Mouse (Mus musculus) embryonic stem cell, embryonic (primary cell): Measurements from ENCODE around the gene Banp.

ENCODE experiments used
- CTCF ChIA-PET, 4 experiments: fragments of 300-600 bp in 2 of 4; fragments of 350-600 bp in 2 of 4; sonication (Branson Sonifier 250); formaldehyde crosslinking; loops; one replicate each; lab custom pipeline; 2022; ENCODE audit warnings: inconsistent platforms in 2 of 4; lab: Charles Lee
- POLR2A ChIA-PET, 4 experiments: fragments of 300-600 bp in 2 of 4; fragments of 350-600 bp in 2 of 4; sonication (Branson Sonifier 250); formaldehyde crosslinking; loops; one replicate each; lab custom pipeline; 2022; ENCODE audit warnings: antibody characterized with exemption in 4 of 4, inconsistent platforms in 1 of 4; lab: Charles Lee

The Banp gene

DNA sequence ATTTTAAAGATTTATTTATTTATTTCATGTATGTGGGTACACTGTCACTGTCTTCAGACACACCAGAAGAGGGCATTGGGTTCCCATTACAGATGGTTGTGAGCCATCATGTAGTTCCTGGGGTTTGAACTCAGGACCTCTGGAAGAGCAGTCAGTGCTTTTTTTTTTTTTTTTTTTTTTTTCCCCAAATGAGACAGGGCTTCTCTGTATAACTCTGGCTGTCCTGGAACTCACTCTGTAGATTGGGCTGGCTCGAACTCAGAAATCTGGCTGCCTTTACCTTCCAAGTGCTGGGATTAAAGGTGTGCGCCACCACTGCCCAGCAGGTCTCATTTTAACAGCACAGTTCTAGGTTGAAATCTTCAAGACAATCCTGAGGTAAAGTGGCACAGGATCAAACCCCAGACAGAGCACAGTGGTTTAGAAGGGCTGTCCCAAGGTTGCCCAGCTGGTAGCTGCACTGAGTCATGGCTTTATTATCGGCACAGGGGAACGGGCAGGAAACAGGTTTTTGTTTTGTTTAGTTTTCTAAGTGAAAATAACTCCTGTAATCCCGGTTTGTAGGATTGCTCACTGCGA, at the start of gene Banp:
Gene Banp, plus strand, starts transcription at position 529 of the 579 bp plus-strand sequence.
- ChIA-PET CTCF (interaction anchor here in 2 of 4 experiments (0.6 to 2.8 kb wide), 5 partner anchors 14 to 369 kb away, joined by 3 to 20 read pairs (median 6); no protein-coding TSS in a partner anchor), POLR2A (interaction anchor here (0.6 to 9.6 kb wide), 28 partner anchors 9 to 615 kb away, joined by 3 to 154 read pairs (median 9); partner anchors contain the start of genes Slc7a5 (in 2 of the 4) and Zcchc14 (in 1 of the 4))

DNA sequence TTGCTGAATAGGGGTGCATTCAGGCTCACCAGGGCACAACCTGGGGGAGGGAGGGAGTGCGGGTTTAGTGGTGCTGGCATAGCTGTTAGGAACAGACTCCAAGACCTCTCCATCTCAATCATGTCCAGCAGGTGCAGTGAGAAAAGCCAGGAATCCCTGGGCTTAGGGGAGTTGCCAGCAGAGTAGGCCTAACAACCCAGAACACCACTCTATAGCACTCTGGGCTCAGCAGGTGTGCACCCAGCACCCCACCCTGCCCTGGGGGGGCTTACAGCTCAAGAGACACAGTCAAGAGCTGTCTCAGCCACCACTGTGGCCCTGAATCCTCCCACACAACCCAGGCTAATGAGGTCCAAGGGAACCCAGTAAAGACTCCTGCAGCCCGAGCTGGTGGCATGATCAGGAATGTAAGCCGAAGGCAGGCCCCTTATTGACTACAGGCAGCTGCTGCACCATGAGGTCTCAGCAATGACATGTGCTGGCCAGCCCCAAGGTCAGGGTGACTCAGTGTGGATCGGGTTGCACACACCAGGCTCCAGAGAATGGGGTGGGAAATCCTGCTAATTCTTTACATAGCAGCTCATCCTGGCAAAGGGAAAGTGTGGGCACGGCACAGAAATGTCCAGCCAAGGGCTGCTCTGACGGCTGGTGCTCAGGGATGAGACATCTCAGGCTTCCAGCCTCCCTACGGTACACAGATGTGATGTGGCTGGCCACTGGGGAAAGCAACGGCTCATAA, 47.9 kb upstream of the Banp start:
- ChIA-PET CTCF (interaction anchor here in 3 of 4 experiments (0.6 to 3.4 kb wide), 10 partner anchors 9 to 1236 kb away, joined by 3 to 16 read pairs (median 5); no protein-coding TSS in a partner anchor), POLR2A (interaction anchor here in 3 of 4 experiments (1.0 to 79.2 kb wide), 12 partner anchors 2 to 72 kb away, joined by 3 to 3941 read pairs (median 6); partner anchors contain the start of genes Slc7a5 (in 2 of the 3) and Banp (in 1 of the 3))

DNA sequence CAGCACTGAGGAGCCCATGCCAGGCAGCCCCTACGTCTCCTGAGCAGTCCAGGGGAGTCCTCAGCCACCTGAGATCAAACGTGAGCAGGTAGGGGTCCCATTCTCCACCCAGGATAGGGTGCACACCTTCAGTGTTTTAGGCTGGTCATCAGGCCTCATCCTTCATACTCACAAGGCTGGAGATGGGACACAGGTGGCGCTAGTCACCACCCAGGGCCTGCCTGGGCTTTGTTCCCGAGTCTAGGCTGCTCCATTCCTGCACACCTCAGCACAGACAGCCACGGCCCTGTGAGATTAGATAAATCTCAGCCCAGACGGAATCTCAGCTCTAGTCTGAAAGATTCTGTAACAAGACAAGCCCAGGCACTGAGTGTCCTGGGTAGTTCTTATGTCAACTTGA, 45.6 kb upstream of the Banp start:
- ChIA-PET POLR2A (interaction anchor here (0.6 to 79.2 kb wide), 17 partner anchors 0 to 86 kb away, joined by 3 to 3941 read pairs (median 5); partner anchors contain the start of genes Slc7a5 (in 2 of the 4), Car5a (in 1 of the 4) and Klhdc4 (in 1 of the 4)), CTCF (interaction anchor here in 3 of 4 experiments (0.5 to 3.4 kb wide), 11 partner anchors 22 to 174 kb away, joined by 3 to 16 read pairs (median 4); no protein-coding TSS in a partner anchor)

DNA sequence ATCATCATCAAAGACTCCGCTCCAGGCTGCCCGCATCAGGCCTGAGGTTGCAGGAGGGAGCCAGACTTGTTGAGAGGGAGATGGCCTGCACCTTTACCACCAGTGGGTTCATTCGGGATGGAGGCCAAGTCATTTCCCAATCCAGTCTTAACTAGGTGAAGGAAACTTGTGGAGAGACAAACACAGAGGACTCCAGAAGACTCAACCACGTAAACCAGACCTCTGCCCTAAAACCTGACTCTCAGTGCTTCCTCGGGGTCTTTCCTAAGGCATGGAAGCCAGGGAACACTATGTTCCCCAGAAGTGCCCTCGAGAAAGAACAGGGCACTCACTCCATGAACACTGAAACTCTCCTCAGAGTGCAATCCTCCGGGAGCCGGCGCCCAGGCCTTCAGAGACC, 44.6 kb upstream of the Banp start:
- POLR2A ChIA-PET = interaction anchor here (0.7 to 79.2 kb wide), 11 partner anchors 8 to 112 kb away, joined by 3 to 3941 read pairs (median 28); partner anchors contain the start of genes Car5a (in 1 of the 4) and Slc7a5 (in 1 of the 4)
- CTCF ChIA-PET = interaction anchor here in 2 of 4 experiments (0.6 to 2.9 kb wide), 3 partner anchors 21 to 54 kb away, joined by 3 to 16 read pairs (median 12); no protein-coding TSS in a partner anchor

DNA sequence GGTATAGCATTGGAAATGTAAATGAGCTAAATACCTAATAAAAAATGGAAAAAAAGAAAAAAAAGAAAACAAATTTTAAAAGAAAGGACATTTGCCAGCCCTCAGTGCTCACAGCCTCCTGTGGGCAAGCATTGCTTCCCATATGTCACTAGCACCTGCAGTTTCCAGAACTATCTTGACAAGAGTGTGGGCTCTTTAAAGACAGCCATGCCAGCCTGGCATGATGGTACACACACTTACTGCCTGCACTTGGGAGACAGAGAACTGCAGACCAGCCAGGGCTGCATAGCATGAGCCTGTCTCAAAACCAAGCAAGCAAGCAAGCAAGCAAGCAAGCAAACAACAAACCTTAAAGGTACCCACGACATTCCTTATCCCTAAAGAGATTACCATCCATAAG, 44.1 kb upstream of the Banp start:
- POLR2A ChIA-PET = interaction anchor here in 3 of 4 experiments (0.7 to 79.2 kb wide), 10 partner anchors 9 to 113 kb away, joined by 3 to 3941 read pairs (median 44); partner anchors contain the start of genes Car5a (in 1 of the 3) and Slc7a5 (in 1 of the 3)
- CTCF ChIA-PET = no interaction called here

DNA sequence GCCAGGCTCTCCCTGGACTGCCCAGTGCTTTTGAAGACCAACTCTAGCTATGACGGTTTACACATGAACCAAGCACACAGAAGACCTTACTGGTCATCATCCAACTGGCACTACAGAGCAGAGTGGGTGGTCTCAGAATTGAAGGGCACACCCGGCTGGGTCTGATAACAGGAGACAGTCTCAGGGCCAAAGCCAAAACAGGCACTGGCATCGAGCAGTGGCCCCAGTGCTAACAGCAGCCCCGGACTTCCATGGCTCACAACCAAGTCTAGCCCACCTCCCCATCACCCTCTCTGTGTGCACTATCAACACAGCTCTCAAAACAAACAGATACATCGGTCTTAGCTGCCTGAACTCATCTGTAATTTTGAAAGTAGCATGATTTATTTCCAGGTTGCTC, 43.7 kb upstream of the Banp start:
- CTCF ChIA-PET = interaction anchor here in 1 of 4 experiments (1.0 kb wide), 1 partner anchor 7 kb away, joined by 3 read pairs; no protein-coding TSS in a partner anchor

DNA sequence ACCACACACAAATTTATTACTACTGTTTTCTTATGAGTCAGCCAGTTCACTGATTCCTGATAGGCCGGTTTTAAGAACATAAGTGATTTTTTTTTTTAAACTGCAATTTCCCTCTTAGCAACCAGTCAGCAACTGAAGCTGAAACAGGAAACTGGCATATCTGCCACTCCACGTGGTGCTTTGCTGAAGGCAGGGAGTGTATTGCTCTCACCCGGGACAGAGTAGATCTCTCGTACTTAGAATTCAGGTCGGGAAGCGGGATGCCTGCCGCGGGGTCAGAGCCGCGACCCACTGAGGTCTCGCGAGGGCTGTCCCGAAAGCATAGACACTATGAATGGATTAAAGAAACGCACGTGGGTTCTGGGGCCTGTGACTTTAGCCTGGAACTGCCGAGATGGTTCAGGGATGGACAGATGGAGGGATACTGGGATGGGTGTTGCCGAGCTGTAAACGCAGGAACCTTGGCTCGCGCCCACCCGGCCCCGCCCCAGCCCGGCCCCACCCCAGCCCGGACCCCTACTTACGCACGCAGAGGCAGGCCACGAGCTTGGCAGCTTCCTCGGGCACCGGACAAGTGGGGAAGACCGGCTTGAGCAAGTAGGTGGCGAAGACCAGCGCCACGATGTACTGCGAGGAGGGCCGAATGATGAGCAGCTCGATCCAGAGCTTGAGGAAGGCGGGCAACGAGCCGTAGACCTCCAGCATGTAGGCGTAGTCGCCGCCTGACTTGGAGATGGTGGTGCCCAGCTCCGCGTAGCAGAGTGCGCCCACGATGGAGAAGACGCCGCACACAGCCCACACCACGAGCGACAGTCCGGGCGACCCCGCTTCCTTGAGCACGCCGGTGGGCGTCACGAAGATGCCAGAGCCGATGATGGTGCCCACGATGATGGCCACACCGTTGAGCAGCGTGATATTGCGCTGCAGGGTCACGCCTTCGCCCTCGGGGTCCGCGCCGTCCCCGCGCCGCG, 42.7 kb upstream of the Banp start:
- POLR2A ChIA-PET = interaction anchor here (0.6 to 79.2 kb wide), 48 partner anchors 9 to 617 kb away, joined by 3 to 3941 read pairs (median 5); partner anchors contain the start of genes Banp (in 1 of the 4), Car5a (in 1 of the 4), Map1lc3b (in 1 of the 4) and Slc7a5 (in 1 of the 4)
- CTCF ChIA-PET = interaction anchor here (0.6 to 5.6 kb wide), 12 partner anchors 8 to 57 kb away, joined by 3 to 151 read pairs (median 4); no protein-coding TSS in a partner anchor

More for the DNA sequence above, 43.7 kb upstream of the Banp start:
- POLR2A ChIA-PET = interaction anchor here (0.6 to 79.2 kb wide), 19 partner anchors 8 to 188 kb away, joined by 3 to 3941 read pairs (median 6); partner anchors contain the start of genes Car5a (in 1 of the 4) and Slc7a5 (in 1 of the 4)

DNA sequence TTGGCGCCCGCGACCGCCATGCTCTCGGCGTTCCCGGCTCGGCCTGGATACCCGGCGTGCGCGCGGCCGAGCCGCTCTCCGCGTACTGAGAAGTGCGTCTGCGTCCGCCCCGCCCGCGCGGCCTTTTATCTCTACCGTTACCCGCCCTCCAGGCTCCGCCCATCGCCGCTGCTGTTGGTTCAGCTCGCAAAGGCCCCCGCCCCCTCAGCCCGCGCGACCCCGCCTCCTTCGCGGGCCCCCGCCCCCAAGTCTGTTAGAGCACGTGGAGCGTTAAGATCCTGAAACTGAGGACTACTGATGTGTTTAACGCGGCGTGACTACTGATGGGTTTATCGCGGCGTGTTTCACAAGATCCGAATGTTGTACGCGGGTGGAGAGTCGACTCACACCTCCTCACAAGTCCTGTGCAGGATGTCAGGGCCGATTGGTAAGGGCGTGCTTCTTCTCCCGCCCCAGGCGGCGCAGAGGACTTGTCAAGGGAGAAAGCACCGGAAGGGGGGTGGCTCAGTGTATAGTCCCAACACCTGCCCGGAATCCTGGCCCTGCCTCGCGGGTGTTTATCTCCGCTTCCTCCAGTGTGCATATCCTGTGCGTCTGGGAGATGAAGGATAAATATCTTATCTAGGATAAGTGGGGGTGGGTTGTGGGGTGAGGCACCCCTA, 41.8 kb upstream of the Banp start, which contains the start of gene Slc7a5:
Gene Slc7a5, minus strand, starts transcription at position 108 of the 662 bp plus-strand sequence.
- POLR2A ChIA-PET = interaction anchor here (0.6 to 79.2 kb wide), 50 partner anchors 9 to 616 kb away, joined by 3 to 3941 read pairs (median 5); partner anchors contain the start of genes Banp (in 1 of the 4), Car5a (in 1 of the 4), Map1lc3b (in 1 of the 4) and Slc7a5 (in 1 of the 4)
- CTCF ChIA-PET = interaction anchor here (0.6 to 5.6 kb wide), 25 partner anchors 9 to 1387 kb away, joined by 3 to 151 read pairs (median 6); no protein-coding TSS in a partner anchor

DNA sequence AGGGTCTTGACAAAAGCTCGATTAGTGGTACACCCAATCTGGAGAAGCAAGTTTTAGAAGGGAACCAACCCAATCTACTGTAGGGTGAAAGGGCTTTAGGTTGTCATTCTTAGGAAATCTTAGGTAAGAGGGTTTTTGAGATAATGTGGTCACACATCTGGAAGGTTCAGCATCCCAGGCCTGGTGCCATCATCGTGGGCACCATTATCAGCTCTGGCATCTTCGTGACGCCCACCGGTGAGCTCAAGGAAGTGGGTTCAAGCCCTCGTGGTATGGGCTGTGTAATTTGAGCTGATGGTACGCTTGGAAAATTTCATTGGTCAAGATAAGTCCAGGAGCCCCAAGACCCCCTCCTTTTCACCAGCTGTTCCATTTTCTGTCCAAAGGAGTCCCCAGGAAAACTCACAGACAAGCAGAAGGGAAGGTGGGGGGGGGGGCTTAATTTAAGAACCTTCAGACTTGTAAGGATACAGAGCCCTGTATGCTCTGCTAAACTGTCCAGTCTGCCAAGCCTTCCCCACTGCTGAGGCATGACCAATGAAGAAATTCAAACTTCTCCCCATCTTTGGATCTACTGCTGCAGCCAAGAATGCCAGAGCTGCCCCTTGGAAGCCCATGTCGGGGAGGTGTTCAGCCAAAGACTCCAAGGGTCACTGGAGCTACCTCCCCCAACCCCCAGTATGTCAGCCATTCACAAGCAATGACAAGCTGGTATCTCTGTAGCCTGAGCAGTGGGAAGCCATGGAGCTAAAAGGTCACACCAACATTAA, 41.0 kb upstream of the Banp start:
- ChIA-PET CTCF (interaction anchor here (0.6 to 5.6 kb wide), 42 partner anchors 9 to 1388 kb away, joined by 3 to 151 read pairs (median 6); no protein-coding TSS in a partner anchor), POLR2A (interaction anchor here (0.6 to 79.2 kb wide), 40 partner anchors 8 to 534 kb away, joined by 3 to 3941 read pairs (median 6); partner anchors contain the start of genes Banp (in 1 of the 4), Car5a (in 1 of the 4), Klhdc4 (in 1 of the 4) and Mvd (in 1 of the 4))

DNA sequence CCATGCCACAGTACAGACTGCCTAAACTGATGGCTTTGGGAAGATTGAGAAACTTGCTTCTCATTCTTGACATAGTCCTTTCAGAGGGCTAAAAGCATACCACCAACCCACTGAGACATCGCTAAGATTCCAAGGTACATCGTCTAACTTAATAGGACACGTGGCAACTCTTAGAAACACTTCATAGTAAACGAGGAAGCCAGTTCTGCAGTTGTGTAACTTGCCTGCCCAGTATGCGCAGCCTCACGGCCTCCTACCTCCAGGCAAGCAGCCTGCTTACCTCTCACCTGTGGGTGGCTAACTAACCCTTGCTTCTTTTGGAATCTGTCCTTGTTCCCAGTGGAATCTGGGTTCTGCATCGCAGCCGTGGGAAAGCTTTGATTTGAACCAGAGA, 40.4 kb upstream of the Banp start:
- ChIA-PET CTCF (interaction anchor here (0.7 to 5.6 kb wide), 58 partner anchors 9 to 360 kb away, joined by 3 to 151 read pairs (median 6); partner anchors contain the start of genes Car5a (in 1 of the 4) and Klhdc4 (in 1 of the 4)), POLR2A (interaction anchor here (0.6 to 79.2 kb wide), 33 partner anchors 9 to 534 kb away, joined by 3 to 3941 read pairs (median 7); partner anchors contain the start of genes Banp (in 1 of the 4), Car5a (in 1 of the 4), Klhdc4 (in 1 of the 4) and Mvd (in 1 of the 4))

DNA sequence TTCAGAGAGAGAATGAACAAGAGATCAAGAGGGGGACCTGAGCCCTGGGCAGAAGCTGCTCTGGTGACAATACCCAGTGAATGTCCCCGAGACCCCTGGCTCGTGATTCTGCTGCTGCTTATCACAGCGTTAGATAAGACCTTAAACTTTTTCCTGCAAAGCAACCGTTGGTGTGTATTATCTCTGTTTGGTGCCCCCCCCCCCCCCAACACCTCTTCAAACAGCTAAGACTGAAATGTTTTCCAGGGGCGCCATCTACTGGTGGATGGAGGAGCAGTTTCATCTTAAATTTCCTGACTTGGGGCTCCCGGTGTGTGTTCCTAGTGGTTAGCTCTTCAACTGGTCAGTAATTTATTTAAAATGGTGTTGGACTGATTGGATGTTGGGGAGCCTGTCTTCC, 39.9 kb upstream of the Banp start:
- CTCF ChIA-PET = interaction anchor here (0.5 to 5.6 kb wide), 86 partner anchors 9 to 1373 kb away, joined by 3 to 151 read pairs (median 6); partner anchors contain the start of genes Car5a (in 1 of the 4), Klhdc4 (in 1 of the 4) and Snai3 (in 1 of the 4)
- POLR2A ChIA-PET = interaction anchor here (0.6 to 79.2 kb wide), 43 partner anchors 9 to 537 kb away, joined by 3 to 3941 read pairs (median 6); partner anchors contain the start of genes Car5a (in 1 of the 4), Klhdc4 (in 1 of the 4) and Slc7a5 (in 1 of the 4)

DNA sequence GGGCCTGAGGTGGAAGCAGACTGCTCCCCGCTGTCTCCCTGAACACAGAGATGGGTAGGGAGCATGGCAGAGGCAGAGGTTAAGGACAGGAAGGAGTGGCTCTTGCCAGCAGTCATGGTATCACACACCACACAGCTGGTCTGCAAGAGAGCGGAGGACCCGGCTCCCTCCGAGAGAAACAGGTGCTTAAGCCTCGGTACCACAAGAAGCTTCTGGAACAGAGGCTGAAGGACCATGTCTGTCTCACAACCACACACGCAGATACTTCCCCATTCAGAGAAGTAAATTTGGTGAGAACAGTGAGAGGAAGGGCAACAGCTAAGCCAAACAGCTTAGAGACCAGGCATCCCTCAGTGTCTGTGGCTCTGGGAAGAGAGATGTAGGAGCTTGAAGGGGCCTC, 38.1 kb upstream of the Banp start:
- POLR2A ChIA-PET = interaction anchor here in 3 of 4 experiments (0.5 to 79.2 kb wide), 10 partner anchors 10 to 61 kb away, joined by 3 to 3941 read pairs (median 8); partner anchors contain the start of genes Car5a (in 1 of the 3) and Slc7a5 (in 1 of the 3)
- CTCF ChIA-PET = interaction anchor here (0.7 to 5.6 kb wide), 11 partner anchors 14 to 160 kb away, joined by 3 to 151 read pairs (median 3); no protein-coding TSS in a partner anchor

DNA sequence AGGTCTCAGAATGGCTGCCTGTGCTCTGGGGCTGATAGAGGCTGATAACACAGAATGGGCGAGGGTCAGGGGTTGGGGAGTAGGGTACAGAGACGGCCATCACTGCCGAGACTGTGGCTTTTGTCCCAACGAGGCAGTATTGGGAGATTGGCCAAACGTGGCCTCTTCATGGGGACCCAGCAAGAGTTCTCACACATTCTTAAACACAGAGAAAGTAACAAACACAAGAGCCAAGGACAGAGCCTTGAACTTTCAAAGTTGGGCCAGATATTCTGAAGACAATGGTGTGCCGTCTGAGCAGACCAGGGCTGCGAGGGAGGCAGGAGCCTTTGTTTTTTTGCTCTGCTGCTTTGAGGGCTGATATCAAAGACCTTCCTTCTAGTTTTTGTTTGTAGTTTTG, 37.6 kb upstream of the Banp start:
- ChIA-PET POLR2A (interaction anchor here in 3 of 4 experiments (0.9 to 79.2 kb wide), 8 partner anchors 10 to 61 kb away, joined by 3 to 3941 read pairs (median 38); partner anchors contain the start of genes Car5a (in 1 of the 3) and Slc7a5 (in 1 of the 3)), CTCF (interaction anchor here (0.6 to 5.6 kb wide), 10 partner anchors 23 to 1440 kb away, joined by 3 to 151 read pairs (median 3); no protein-coding TSS in a partner anchor)

DNA sequence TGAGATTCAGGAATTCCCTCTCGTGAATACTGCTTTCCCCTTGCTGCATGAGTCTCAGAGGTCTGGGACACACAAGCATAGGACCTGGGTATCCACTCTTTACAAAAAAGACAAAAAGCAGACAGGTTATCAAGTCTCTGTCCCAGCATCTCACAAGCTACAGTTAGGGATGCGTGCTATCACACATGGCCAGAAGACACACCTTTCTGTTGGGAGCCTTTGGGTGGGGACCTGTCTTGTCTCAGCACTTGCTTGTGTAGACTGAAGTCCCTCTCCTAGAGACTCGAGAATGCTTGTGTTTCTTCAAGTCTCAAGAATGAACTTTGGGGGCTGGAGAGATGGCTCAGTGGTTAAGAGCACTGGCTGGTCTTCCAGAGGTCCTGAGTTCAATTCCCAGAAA, 36.7 kb upstream of the Banp start:
- CTCF ChIA-PET = interaction anchor here (0.6 to 1.8 kb wide), 4 partner anchors 13 to 1441 kb away, joined by 3 to 7 read pairs (median 4); no protein-coding TSS in a partner anchor
- POLR2A ChIA-PET = interaction anchor here in 3 of 4 experiments (0.5 to 79.2 kb wide), 7 partner anchors 11 to 788 kb away, joined by 3 to 3941 read pairs (median 10); partner anchors contain the start of gene Slc7a5 (in 1 of the 3)
